9 mouse cellular contexts compared by ENCODE assay signal in the genomic region with DNA sequence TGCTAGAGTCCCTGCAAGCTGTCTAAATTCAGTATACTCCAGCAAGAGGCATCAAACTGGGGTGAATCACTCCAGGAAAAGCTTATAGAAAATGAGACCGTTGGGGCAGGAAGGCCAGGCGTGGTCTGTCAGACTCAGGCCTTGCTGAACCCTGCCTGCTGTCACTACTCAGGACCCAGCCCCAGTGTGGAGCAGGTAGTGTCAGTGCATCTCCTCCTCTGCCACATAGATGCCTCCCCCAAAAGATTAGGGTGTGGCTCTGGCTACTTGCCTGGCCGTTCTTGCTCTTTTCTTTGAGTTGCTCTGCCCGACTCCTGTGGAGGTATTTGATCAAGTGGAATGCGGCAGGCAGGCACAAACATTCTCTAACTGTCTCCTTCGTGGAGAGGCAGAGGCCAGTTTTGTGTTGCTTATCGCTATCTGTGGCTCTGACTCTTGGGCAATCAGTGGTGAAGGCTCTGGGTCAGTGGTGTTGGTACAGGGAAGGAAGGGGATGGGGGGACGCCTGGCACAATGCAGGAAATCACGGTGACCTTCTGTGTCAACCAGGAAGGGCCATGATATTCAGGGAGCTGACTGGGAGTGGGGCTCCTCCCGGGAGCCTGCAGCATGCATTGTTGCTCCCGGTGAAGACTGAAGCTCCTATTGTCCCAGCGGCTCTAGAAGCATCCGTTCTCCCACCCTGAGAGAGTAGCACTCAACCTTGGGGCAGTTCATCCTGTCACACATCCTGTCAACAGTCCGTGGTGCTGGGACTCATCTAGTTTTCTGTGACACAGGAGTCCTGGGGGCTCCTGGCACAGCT. TPM values are rescaled to one million over a fixed set of nuclear protein-coding genes. Genes with fewer than 3 reads are reported as not detected.
DNase-seq lines count a peak whose midpoint lies in the region; ATAC-seq and TF ChIP-seq lines count a peak whose summit lies in the region.
"Had no signal": no experiment of that assay in that cellular context is flagged by ENCODE, and none has a peak within 500 bp of the region (broad histone marks: within the 10 kb centered on the region; RNA-seq: fewer than 3 reads in every experiment).

No protein-coding gene starts in this region.

- H3K27me3 ChIP-seq in hindbrain, postnatal 0 days (ENCODE audit: insufficient read depth, low read length) = no peaks in the 10 kb centered on the region
- peaks cover 8% of the 10 kb centered on the region; the same call in 1 of the 2 replicates for H3K27me3 ChIP-seq in lung, embryonic 14.5 days (ENCODE audit: insufficient read depth, low read length)

- 0 out of 2 replicates have a peak overlapping the region, but pooled peaks have one; percentile 11 for H3K27ac ChIP-seq in hindbrain, postnatal 0 days
- peak overlapping the region; percentile 76 for H3K27ac ChIP-seq in lung, embryonic 14.5 days (ENCODE audit: low read depth)

- no peak for ATAC-seq in hindbrain, postnatal 0 days
- 0 out of 2 replicates have a peak, but pooled peaks have one; percentile 28 for ATAC-seq in lung, embryonic 14.5 days (ENCODE audit: insufficient read depth)

- H3K4me2 ChIP-seq in hindbrain, postnatal 0 days (ENCODE audit: low read depth, low read length) = no peak overlapping the region
- peak overlapping the region; percentile 36; the same call in 1 of the 2 replicates for H3K4me2 ChIP-seq in lung, embryonic 14.5 days

- H3K4me1 ChIP-seq in hindbrain, postnatal 0 days (ENCODE audit: insufficient read depth, low read length) = peaks cover 11% of the 10 kb centered on the region; the same call in 1 of the 2 replicates
- no peaks in the 10 kb centered on the region; the same call in 1 of the 2 replicates for H3K4me1 ChIP-seq in lung, embryonic 14.5 days (ENCODE audit: insufficient read depth)

- 25% methylated on average over 14 of the region's 14 CpGs for WGBS in hindbrain, postnatal 0 days
- 20% methylated on average over 14 of the region's 14 CpGs for WGBS in lung, embryonic 14.5 days

- H3K9ac ChIP-seq in hindbrain, postnatal 0 days (replicated peaks; ENCODE audit: low read length) = no peak overlapping the region; the same call in 1 of the 2 replicates
- no peak overlapping the region; the same call in 1 of the 2 replicates for H3K9ac ChIP-seq in lung, embryonic 14.5 days

- TF ChIP-seq CTCF in hindbrain, postnatal 0 days (IDR thresholded peaks at IDR 0.05; ENCODE audit: low read depth) = no peak
- no peak for TF ChIP-seq CTCF in lung, embryonic 14.5 days (IDR thresholded peaks at IDR 0.05; ENCODE audit: low read depth)

- DNase-seq in 416B (ENCODE audit: low read depth) (peak; percentile 72), R1 (ENCODE audit: low read depth, low spot score) (peak; percentile 22)
- DNase-seq in hindbrain, postnatal 0 days (ENCODE audit: low spot score) = no peak
- DNase-seq in lung, embryonic 14.5 days = peak; percentile 55
- no peak for DNase-seq in right cerebral cortex, postnatal 14 days
- DNase-seq in frontal cortex, postnatal 25 days (ENCODE audit: low spot score in 2 of 2) = no peak
- DNase-seq in left cerebral cortex, adult 11 months (ENCODE audit: low spot score) = no peak
- no peak for DNase-seq in ovary, adult 18-20 months (ENCODE audit: low spot score)

- H3K4me3 ChIP-seq in hindbrain, postnatal 0 days (ENCODE audit: low read length) = no peak overlapping the region
- no peak overlapping the region for H3K4me3 ChIP-seq in lung, embryonic 14.5 days (ENCODE audit: low read depth, low read length)

- H3K36me3 ChIP-seq in hindbrain, postnatal 0 days (ENCODE audit: insufficient read depth, low read length) = no peaks in the 10 kb centered on the region
- no peaks in the 10 kb centered on the region for H3K36me3 ChIP-seq in lung, embryonic 14.5 days (ENCODE audit: insufficient read depth)

- no peaks in the 10 kb centered on the region for H3K9me3 ChIP-seq in hindbrain, postnatal 0 days (ENCODE audit: low read length)
- H3K9me3 ChIP-seq in lung, embryonic 14.5 days (ENCODE audit: low read depth, low read length) = no peaks in the 10 kb centered on the region

RNA-seq across cellular contexts. Expression of a gene that starts 12.6 kb away (rescaled TPM):
- total RNA-seq in hindbrain, postnatal 0 days (2014; rRNA removed) = 66.1 and 75.6 TPM in 2 replicates
- 33.9 and 35.6 TPM in 2 replicates for polyA plus RNA-seq in hindbrain, postnatal 0 days (2015; fragmentation: Nextera tagmentation; extraction: Ambion mirVana)
- 7.1 and 8.0 TPM in 2 replicates for polyA plus RNA-seq in lung, embryonic 14.5 days (2014; fragmentation: Nextera tagmentation; extraction: Ambion mirVana)

RNA-seq across cellular contexts. Expression of a gene that starts 25.3 kb away (rescaled TPM):
- 37.7 and 46.2 TPM in 2 replicates for total RNA-seq in hindbrain, postnatal 0 days (2014; rRNA removed)
- 25.3 and 26.6 TPM in 2 replicates for polyA plus RNA-seq in hindbrain, postnatal 0 days (2015; fragmentation: Nextera tagmentation; extraction: Ambion mirVana)
- 33.9 and 37.5 TPM in 2 replicates for polyA plus RNA-seq in lung, embryonic 14.5 days (2014; fragmentation: Nextera tagmentation; extraction: Ambion mirVana)

RNA-seq across cellular contexts. Expression of a gene that starts 50.7 kb away (rescaled TPM):
- 1.2 and 3.3 TPM in 2 replicates for total RNA-seq in hindbrain, postnatal 0 days (2014; rRNA removed)
- polyA plus RNA-seq in hindbrain, postnatal 0 days (2015; fragmentation: Nextera tagmentation; extraction: Ambion mirVana) = 1.6 and 2.0 TPM in 2 replicates
- polyA plus RNA-seq in lung, embryonic 14.5 days (2014; fragmentation: Nextera tagmentation; extraction: Ambion mirVana) = not detected in 2 replicates
- polyA plus RNA-seq: limb, embryonic 14.5 days had no signal

Comparison
In these comparisons a context has a peak if more than half of its experiments do, and no peak if none do; other contexts are left out.
1. DNase-seq: peak in 416B (single experiment), R1 (single experiment) and lung, embryonic 14.5 days (single experiment); none in hindbrain, postnatal 0 days (single experiment), right cerebral cortex, postnatal 14 days (single experiment), frontal cortex, postnatal 25 days (0 of 2), left cerebral cortex, adult 11 months (single experiment) and ovary, adult 18-20 months (single experiment).